Mouse (Mus musculus): Measurements from ENCODE around the gene Phf1.

The Phf1 gene

DNA sequence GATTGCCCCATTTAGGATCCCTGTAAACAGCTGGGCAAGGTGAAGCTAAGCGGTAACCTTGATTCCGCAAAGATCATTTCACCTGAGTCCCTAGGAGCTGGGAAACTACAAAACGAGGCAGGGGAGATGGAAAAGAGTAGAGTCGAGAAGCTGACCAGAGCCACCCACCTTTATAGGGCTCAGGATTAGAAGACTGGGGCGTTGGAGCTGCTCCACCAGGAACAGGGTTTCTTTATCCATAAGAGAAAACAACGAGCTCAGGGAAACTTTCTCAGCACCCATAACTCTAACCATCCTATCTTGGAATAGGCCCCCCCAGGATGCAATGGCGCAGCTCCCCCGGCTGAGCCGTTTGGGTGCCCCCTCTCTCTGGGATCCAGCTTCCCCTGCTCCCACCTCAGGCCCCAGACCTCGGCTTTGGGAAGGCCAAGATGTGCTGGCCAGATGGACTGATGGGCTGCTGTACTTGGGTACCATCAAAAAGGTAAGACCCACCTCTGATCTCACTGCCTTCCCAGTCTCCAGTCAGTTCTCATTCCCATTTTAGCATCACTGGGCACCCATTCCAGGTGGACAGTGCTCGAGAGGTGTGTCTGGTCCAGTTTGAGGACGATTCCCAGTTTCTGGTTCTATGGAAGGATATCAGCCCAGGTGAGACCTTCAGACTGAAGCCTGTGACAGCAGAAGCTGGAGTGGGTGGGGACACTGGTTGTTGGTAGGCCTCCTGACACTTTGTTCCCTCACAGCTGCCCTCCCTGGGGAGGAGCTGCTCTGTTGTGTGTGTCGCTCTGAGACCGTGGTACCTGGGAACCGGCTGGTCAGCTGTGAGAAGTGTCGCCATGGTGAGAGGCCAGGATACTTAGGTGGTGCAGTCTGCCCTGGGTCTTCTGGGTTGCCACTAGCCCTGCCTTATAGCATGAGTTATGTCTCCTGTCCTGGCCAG is 1.3 kb downstream of the Phf1 start:
- DNase-seq (ENCODE audit: low spot score in 2 of 2): no peak

DNA sequence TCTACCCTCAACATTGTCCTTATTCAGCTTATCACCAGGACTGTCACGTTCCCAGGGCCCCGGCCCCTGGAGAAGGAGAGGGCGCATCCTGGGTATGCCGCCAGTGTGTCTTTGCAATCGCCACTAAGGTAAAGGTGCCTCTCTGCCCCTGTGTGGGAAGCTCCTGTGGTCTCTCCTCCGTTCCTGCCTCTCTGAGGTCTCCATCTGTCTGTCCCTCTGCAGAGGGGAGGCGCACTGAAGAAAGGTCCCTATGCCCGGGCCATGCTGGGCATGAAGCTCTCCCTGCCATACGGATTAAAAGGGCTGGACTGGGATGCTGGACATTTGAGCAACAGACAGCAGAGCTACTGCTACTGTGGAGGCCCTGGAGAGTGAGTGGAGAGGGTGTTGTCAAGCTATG is 2.2 kb downstream of the Phf1 start:
- no peak for DNase-seq (ENCODE audit: low spot score in 2 of 2)

GRCm38 (mm10) chr17:26936453-26936852 is 3.6 kb downstream of the Phf1 start:
- no peak for DNase-seq (ENCODE audit: low spot score in 2 of 2)

DNA sequence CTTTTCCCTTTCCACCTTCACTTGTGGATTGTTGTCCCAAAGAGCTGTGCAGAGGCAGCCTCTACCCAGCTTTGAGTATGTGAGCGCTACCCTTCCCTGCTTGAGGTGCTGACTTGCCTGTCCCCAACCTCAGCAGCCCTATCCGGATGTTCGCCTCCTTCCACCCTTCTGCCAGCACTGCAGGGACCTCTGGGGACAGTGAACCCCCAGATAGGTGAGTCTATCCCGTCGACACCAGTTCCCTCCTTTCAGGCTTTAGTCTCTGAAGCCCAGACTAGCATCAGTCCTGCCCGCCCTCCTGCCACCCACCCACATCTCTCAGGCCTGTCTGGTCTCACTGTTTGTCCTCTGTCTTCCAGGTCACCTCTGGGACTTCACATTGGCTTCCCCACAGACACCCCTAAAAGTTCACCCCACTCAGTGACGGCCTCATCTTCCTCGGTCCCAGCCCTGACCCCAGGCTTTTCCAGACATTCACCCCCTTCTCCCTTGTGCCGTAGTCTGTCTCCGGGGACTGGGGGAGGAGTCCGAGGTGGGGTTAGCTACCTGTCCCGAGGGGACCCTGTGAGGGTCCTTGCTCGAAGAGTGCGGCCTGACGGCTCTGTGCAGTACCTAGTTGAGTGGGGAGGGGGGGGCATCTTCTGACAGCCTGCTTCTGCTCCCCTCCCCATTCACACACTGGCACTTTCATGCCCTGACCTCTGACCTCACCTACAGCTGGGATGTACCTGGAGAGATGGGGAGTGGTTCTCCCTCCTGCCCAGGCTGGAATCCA is 4.3 kb downstream of the Phf1 start:
- peak in 1 of 2 experiments; percentile 2 for DNase-seq (ENCODE audit: low spot score in 2 of 2)

GRCm38 (mm10) chr17:26937883-26938695 is 5.2 kb downstream of the Phf1 start:
- DNase-seq (ENCODE audit: low spot score in 2 of 2): peak in 1 of 2 experiments; percentile 2

GRCm38 (mm10) chr17:26938731-26939130 is 5.9 kb downstream of the Phf1 start:
- no peak for DNase-seq (ENCODE audit: low spot score in 2 of 2)

- DNase-seq (ENCODE audit: low spot score in 2 of 2): peak; percentile 99 to 100
These were observed 6.5 kb downstream of the Phf1 start, which contains the start of gene Cuta for GRCm38 (mm10) chr17:26939178-26939972. TSS of gene Cuta (minus strand) at chr17:26939569.

DNA sequence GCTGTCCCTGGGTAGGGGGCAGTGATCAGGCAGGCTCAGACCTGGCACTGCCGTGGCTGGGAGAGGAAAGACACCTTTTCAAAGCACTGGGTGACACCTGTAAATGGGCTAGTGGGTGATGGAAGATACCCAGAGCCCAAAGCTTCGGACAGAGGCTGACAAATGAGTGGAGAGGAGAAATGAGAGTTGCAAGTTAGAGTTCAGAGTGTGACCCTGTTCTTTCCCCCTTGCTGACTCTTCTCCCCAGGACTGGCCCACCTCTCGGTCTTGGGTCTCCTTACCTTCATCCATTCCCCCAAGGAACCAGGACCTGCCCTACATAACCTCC is 7.1 kb downstream of the Phf1 start:
- DNase-seq (ENCODE audit: low spot score in 2 of 2): no peak

- DNase-seq (ENCODE audit: low spot score in 2 of 2): peak in 1 of 2 experiments; percentile 52
These were observed 8.4 kb downstream of the Phf1 start, which contains the start of gene Syngap1 for GRCm38 (mm10) chr17:26941031-26941789. TSS of gene Syngap1 (plus strand) at chr17:26941253.

GRCm38 (mm10) chr17:26941841-26942570 is 9.2 kb downstream of the Phf1 start:
- peak in 1 of 2 experiments; percentile 11 for DNase-seq (ENCODE audit: low spot score in 2 of 2)

DNA sequence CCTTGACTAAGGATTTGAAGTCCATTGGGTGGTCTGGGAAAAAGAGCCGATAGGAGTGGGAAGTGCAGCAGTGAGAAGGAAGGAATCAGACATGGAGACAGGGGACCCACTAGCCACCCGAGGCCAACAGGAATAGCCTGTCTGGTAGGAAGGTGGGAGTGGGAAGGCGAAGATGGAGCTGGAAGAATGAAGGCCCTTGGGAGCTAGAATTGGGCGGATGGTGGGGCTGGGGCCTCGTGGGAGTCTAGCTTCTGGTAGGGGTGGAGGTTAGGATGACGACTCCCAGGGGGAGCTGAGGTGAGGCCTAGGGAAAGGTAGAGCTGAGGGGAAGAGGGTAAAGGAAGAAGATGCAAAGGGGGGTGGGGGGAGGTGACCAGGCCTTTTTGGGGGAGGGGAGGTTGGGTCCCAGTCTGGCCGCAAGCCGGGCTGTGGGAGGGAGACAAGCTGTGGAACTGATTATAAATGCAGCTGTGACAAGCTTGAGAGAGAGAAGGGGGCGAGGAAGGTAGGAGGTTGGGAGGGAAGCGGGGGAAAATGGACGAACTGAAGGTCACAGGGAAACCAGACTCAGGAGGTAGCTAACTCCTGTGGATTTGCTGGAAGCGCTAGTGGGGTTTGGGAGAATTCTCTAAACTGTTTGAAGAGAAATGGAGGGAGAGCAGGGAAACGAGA is 13.1 kb downstream of the Phf1 start:
- DNase-seq (ENCODE audit: low spot score in 2 of 2): peak; percentile 58 to 63

DNA sequence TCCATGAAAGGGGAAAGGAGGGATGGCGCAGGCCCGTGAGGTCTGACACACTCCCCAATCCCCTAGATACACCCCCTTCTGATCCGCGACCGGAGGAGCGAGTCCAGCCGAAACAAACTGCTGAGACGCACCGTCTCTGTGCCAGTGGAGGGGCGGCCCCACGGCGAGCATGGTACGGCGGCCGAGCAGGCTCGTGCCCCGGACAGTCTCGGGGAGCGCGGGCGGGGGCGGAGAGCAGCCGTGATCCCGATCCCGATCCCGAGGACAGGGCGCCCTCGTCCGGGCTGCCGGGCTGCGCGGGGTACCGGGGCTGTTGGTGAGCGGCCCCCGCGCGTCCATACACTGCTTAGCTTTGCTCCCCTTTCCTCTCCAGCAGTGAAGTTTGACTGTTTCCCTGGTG is 13.7 kb downstream of the Phf1 start:
- DNase-seq (ENCODE audit: low spot score in 2 of 2): peak; percentile 67 to 71

DNA sequence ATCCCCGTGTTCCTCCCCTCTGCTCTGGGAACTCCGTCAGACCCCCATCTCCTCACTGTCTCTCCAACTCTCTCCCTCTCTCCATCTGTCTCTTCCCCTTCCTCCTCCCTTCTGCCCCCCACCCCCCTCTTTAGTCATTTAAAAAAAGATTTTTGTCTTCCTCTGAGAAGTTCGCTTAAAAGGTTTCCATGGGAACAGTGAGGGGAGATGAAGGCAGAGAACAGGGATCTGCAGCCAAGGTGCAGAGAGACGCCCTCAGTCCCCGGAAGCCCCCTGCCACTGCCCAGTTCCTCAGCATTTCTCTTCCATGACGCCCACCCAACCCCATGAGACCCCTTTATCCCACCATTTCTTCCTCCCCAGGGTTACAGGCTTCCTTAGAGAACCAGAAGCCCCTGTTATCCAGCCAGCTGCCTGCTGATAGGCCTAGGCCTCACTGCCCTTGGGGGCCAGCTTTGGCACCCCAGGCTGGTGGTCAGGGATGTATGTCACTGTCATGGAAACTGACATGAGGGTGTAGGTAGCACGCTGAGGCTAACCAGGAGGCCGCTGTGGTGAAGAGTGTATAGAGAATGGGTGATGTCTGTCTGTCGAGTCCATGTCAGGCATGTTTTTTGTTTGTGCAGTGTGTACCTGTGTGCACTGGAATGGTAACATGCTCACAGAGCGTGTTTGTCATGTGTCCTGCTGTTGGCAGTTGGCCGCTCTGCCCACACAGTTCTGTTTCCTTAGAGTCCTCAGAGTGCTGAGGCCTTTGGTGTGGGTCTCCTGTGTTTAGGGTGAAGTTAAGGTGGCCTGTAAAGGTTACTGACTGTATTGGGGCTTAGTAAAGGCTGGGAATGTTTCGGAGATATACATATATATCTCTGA is 14.6 kb downstream of the Phf1 start:
- DNase-seq (ENCODE audit: low spot score in 2 of 2): peak in 1 of 2 experiments; percentile 50

DNA sequence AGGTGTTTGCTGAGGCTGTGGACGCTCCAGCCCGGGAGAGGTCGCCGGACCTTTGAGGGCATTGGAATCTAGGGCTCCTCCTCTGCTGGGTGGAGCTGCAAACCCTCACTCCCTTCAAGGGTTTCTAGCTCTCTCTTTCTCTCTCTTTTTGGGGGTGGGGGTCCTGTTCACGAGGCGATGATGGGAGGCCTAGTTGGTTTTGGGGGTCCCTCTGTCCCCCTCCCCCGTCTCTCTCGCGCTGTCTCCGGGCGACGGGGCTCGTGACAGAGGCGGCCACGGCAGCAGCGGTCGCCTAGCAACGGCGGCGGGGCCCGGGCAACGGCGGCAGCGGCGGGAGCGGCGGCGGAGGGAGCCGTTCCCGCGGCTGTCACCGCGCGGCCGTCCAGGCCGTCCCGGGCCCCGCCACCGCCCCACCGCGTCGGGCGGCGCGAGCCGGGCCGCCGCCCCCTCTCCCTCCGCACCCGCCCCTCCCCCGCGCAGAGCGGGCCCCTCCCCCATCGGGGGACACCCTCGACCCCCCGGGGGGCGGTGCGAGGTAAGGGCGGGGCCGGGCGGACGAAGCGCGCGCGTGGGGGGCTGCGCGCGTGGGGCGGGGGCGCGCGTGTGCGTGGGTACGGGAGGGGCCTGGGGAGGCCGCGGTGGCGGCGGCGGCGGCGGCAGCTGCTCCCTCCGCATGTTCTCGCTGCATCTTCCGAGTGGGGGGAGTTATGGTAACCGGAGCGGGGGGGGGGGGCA is 15.6 kb downstream of the Phf1 start:
- DNase-seq (ENCODE audit: low spot score in 2 of 2): peak; percentile 55 to 68

- DNase-seq (ENCODE audit: low spot score in 2 of 2): peak in 1 of 2 experiments; percentile 62
These were observed 16.3 kb downstream of the Phf1 start for GRCm38 (mm10) chr17:26949051-26949577.

DNA sequence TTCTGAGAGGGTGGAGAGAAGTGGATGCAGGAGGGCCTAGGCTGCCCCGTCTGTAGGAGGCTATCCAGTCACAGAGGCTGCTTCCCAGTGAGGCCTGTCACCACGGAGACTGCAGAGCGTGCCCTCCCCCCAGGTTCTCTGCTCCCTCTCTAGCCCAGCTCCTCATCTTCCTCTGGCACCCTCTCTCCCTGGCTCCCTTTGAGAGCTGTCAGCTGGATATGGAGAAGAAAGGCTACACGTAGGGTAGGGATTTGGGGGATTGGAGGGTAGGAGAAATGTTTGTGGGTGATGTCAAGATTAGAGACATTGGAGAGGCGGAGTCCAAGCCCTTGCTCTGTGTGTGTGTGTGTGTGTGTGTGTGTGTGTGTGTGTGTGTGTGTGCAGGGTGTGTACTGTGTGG is 17.0 kb downstream of the Phf1 start:
- DNase-seq (ENCODE audit: low spot score in 2 of 2): peak; percentile 49 to 56
